Mouse (Mus musculus) megakaryocyte, embryonic 14.5 days (primary cell): ENCODE data around the gene Slc26a8.

Source experiments
- FLI1 ChIP-seq: IDR thresholded peaks from 2 replicates; pipeline ENCODE4 v1.6.1; 2012; ENCODE audit warnings: low read length, inconsistent platforms, mixed read lengths
- GATA1 ChIP-seq: IDR thresholded peaks from 3 replicates; pipeline ENCODE4 v1.6.1; 2012; ENCODE audit warnings: mixed read lengths, low read length, inconsistent platforms, borderline replicate concordance

DNA sequence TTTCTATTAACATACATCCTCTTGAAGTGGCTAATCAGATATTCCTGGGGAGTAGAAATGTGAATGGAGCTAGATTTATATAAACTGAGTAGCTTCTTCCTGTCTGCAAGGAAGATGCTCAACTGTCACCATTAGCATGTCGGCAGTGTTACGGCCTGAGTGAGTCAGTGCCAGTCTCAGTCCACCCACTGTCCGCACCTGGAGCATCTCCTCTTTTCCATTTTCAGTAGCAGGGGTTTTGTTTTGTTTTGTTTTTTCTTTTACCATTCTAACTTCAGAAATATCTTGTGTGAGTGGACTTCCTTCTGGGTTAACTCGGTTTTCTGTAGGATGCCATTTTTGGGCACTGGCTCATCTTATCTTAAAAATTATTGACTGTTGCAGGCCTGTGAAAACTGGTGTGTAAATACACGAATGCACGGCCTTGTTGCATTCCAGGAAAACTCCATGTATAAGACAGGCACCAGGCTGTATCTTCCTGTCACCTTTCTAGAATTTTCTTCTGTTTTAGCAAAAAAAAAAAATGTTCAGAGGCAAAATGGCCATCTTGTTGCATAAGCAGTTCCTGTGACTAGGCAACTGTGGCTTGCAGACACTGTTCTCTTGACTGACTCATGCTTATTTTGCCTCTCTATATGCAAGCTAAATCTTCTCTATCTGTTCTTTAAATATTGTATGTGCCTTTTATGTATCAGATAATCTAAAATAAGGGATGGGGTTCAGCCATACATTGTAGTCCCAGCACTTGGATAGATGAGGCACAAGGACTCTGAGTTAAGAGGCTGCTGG, 45.5 kb upstream of the Slc26a8 start:
- TF ChIP-seq GATA1: no peak
- no peak for TF ChIP-seq FLI1
